ENCODE assay signal across 1 mouse cellular context in genomic region chr2:167421330-167422149, GRCm38 (mm10).
A peak's percentile ranks its signal among the peaks of the same experiment; 100 is the strongest.
TF ChIP-seq lines count a peak whose summit lies in the region.

Gene Slc9a8 (plus strand): TSS chr2:167421712.

TF ChIP-seq in CH12.LX, 34 proteins besides CTCF, POLR2A, EP300 and RAD21 (continued from another document):
- peak; percentile 81; the same call in 1 of the 2 replicates for TF ChIP-seq MXI1 (IDR thresholded peaks at IDR 0.05; ENCODE audit: low read depth, low read length)
- no peak for TF ChIP-seq CHD2 (IDR thresholded peaks at IDR 0.05; ENCODE audit: low read length)
- no peak for TF ChIP-seq BHLHE40 (IDR thresholded peaks at IDR 0.05; ENCODE audit: low read depth, low read length)
- no peak; the same call in 1 of the 2 replicates for TF ChIP-seq POLR2AphosphoS2 (IDR thresholded peaks at IDR 0.05; ENCODE audit: low read depth, low read length)
- TF ChIP-seq USF1 (IDR thresholded peaks at IDR 0.05; ENCODE audit: low read depth, low read length): no peak
- TF ChIP-seq GABPA (IDR thresholded peaks at IDR 0.05; ENCODE audit: insufficient replicate concordance, low read depth, low read length): no peak; the same call in 1 of the 2 replicates
- TF ChIP-seq ELF1 (IDR thresholded peaks at IDR 0.05; ENCODE audit: low read depth, low read length): peak; percentile 95
- TF ChIP-seq ZKSCAN1 (IDR thresholded peaks at IDR 0.05; ENCODE audit: borderline replicate concordance, low read depth, low read length): no peak
- TF ChIP-seq ZC3H11A (IDR thresholded peaks at IDR 0.05; ENCODE audit: low read depth, low read length): no peak
- no peak for TF ChIP-seq USF2 (conservative IDR thresholded peaks at IDR 0.05; ENCODE audit: low read depth, low read length)
